Mouse (Mus musculus) urinary bladder, postnatal 36 days (tissue): ENCODE data around the gene Dhrs7.
"Not testable (repeated sequence)": the region's sequence is repeated elsewhere in the genome, so short reads cannot be mapped to it uniquely, and the experiment has no call there.

ENCODE experiments used
- DNase-seq, 2 experiments: peaks; one replicate each; pipeline ENCODE4 v3.0.0; 2022; ENCODE audit warnings: low spot score in 2 of 2, mixed read lengths in 1 of 2

The Dhrs7 gene

DNA sequence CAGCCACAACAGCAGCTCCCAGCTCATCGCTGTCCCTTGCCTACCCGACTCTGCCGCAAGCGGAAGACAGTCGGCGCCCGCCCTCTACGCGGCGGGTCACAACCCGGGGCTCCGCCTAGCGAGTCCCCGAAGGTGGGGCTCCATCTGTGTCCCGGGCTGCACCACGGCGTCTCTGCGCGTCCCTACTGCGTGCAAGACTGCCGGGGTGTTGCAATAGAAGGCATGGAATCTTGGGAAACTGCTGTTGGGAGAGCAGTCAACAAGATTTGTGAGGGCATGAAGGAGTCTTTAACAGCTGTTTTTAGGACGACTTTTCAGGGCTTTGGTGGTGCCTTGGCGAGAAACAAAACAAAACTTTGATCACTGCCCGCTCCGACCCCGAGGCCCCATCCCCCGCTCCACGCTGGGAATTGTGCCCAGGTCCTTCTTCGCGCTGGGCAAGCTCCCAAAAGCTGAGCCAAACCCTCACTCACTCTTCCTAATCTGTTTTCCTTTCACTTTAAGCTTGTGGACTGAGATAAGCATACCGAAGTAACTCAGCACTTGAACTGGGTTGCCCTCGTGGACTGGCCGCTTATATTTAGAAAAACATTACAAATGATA lies at the start of gene Dhrs7:
Dhrs7 (minus strand) TSS at position 175 of the 603 bp plus-strand sequence.
- peak; percentile 77 to 93 for DNase-seq

DNA sequence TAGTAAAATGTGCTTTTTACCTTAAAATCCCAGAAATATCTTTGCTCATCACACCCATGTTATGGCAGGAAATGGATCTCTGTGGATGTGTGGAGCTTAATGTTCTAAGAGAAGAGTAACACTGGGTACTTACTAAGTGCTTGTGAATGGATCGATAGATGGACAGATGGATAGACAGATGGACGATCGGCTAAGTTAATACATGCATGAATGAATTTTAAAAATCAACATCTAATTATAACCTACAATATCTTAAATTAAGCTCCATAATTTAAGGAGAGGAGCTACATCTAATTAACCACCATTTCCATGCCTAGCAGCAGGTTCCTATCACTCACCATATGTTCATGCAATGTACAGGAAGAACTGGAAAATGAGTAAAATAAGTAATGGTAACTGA lies 45.3 kb upstream of the Dhrs7 start:
- no peak for DNase-seq

DNA sequence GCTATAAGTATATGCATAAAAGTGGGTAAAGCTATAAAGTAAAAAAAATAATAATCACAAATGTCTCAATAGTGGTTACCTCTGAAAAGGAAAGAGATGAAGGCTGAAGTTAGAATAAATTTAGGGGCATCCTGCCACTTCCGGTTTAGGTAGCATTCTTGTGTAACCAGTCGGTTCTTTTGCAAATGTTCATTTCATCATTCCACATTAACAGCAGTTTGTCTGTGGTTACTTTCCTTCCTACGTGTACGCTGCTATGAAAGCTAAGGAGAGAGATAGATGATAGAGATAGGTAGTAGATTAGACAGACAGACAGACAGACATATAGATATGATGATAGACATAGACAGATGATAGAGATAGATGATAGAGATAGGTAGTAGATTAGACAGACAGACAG lies 39.4 kb upstream of the Dhrs7 start:
- DNase-seq: no peak

DNA sequence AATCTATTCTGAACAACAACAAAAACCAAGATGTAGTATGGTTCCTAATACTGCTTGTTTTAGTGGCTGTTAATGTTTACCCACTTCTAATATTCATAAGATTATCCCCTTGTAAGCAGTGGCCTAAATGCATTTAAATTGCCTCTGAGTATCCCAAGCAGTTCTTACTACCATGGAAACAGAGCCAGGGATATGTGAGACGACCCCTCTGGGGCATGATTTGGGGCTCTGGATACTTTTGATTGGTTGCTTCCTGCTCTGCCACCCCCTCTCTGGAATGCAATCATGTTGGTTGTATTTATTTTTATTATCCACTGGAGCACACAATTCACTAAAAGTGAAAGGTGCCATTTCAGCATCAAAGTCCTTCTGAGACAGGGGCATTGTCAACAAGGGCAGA lies 35.3 kb upstream of the Dhrs7 start:
- no peak for DNase-seq

DNA sequence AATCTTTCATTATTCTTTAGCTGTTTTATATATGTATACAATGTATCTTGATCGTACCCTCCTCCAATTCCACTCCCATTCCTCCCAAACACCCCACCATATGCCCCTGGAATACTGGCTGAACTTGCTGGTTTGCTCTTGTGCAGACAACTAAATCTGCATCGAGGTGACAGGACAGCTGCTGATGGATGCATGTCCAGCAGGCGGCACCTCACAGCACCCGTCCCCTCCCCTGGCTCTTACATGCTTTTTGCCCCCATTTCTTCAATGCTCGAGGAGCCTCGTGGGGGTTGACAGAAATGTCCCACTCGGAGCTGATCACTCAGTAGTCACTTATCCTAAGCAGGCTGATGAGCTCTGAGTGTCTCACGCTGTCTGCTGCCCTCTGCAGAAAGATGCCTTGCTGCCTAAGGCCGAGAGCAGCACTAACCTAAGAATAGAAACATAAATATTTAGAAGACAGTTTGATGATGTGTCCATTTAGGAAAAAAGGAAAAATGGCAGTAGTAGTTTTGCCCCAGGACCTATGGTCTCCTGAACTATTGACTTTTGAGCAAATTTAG lies 30.3 kb upstream of the Dhrs7 start:
- DNase-seq: peak in 1 of 2 experiments; percentile 4

DNA sequence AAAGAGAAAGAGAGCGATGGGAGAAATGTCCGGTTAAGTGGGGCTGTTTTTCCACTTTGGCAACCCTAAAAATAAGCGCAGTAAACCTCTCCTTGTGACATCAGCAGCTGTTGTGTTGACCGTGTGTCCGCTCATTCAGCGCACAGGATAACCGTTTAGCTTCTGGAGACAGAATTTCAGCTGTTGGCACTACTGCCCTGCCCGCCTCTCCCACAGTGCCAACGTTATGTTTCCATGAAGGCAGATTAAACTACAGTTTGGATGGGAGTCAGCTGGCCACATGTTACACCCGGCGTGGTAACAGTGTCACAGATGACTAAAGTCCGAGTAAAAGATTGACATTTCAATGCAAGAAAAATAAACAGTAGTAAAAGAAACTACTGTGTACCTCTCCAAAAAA lies 29.7 kb upstream of the Dhrs7 start:
- DNase-seq: peak in 1 of 2 experiments; percentile 9

DNA sequence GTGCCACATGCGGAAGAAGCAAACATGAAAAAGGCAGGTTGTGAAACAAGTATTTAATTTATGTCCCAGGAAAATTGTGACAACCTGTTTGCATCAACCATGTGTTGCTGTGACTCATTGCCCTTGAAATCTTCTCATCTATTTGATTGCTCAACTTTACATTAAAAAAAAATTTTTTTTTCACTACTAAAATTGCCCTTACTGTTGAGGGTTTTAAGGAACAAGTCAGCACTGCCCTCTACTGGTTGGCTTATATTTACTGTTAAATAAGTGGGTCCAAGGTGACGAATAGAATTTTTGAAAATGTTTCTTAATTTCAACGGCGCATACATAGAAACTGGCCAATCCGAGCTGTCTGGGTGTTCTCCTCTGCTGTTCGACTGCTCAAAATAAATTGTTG lies 29.2 kb upstream of the Dhrs7 start:
- DNase-seq: peak in 1 of 2 experiments; percentile 2

DNA sequence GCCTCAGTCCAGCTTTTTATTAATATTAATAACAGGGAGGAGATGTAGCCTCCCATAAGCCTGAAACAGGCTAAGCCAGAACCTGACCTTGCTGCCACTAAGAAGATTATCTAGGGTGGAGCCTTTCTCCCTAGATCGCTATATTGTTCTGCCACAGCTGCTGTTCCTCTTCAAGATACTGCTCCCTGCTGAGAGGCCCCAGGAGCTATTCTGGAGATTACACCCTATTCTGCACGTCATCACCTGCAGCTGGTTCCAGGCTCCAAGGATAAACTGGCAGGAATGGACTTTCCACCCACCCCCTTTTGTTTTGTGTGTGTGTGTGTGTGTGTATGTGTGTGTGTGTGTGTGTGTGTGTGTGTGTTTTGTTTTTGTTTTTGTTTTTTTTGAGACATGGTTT lies 23.6 kb upstream of the Dhrs7 start:
- not testable (repeated sequence) for DNase-seq

DNA sequence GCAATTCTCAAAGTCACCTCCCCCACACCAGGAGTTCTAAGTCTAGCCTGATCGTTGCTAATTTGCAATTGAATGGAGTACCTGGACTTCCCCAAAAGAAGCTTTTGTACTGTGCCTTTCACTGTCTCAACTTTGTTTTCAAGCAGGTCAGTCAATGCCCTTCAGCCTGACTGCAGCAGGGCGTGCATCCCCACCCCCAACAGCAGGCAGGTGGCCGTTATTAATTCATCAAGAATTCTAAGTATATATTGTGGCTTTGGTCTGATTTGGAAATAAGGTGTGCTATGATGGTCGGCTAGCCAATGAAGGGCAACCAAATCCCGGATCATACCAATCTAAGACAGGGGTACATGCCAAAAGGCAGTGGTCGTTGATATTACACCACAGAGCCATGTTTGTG lies 23.0 kb upstream of the Dhrs7 start:
- DNase-seq: not testable (repeated sequence)

DNA sequence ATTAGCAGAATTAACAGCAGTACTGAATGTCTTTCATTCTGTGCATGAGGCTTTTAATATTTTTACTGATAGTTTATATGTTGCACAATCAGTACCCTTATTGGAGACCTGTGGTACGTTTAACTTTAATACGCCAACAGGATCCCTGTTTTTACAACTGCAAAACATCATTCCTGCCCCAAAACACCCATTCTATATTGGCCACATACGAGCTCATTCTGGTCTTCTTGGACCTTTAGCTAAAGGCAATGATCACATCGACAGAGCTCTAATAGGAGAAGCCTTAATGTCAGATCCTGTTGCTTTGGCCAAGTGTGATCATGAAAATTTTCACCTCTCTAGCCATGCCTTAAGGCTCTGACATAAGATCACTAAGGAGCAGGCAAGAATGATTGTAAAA lies 21.9 kb upstream of the Dhrs7 start:
- DNase-seq: not testable (repeated sequence)

DNA sequence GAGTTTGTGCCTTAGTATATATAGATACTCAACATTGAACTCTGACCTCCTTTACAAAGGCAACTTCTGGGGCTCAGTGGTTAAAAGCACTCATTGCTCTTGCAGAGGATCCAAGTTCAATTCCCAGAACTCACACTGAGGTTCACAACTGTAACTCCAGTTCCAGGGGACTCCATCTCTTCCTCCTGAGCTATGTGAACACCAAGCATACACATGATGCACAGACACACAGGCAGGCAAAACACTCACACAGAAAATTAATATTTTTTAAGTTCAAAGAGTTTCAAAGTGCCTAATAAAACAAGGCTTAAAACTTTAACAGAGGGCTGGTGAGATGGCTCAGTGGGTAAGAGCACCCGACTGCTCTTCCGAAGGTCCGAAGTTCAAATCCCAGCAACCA lies 18.9 kb upstream of the Dhrs7 start:
- no peak for DNase-seq

DNA sequence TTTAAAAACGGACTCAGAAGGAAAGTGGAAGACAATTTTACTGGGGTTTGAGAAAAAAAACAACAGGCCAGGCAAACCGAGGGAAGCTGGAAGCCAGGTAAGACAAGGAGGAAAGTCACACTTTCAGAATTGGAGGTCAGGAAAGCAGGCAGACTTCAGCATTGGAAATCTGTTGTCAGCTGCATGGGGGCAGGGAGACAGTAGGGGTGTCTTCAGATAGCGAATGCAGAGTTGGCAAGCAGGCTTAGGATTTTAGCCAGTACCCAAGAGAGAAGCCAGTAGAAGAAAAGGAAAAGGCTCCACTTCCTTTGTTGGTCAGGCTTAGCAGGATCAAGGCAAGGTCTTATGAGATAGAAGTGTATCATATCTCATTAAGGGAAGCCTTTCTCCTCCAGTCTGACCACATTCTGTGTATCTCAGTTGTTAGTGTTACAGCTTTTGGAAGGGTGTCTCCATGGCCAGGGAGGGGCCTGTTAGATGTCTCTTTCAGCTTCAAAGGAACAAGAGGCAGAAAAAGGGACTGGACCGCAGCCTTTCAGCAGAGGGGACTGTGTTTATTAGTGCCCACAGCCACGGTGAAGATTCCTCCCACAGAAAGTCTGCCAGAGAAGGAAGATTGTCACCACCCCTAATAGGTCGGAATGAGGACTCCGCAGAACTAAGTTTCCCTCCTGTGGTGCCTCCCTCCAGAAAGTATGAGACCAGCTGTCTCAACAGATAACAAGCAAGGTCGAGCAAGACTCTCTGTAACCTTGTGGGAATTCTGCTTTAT lies 18.0 kb upstream of the Dhrs7 start:
- no peak for DNase-seq

DNA sequence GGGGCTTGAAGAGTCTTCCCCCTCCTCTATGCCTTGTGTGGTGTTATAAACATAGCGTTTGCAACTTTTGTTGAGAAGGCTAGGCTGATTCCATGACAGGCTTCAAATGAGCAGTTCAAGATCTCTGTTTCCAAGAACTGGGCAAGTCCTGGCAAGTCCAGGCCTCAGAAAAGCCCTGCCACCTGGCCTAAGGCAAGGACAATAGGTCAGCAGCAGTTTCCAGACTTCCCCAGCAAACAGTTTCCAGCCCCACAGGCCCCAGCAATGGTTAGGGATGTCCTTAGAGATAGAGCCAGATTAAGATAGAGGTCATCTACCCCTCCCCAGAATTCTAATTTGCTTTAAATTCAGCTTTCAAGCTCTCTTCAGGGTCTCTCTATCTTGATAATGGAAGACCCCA lies 17.2 kb upstream of the Dhrs7 start:
- DNase-seq: no peak

DNA sequence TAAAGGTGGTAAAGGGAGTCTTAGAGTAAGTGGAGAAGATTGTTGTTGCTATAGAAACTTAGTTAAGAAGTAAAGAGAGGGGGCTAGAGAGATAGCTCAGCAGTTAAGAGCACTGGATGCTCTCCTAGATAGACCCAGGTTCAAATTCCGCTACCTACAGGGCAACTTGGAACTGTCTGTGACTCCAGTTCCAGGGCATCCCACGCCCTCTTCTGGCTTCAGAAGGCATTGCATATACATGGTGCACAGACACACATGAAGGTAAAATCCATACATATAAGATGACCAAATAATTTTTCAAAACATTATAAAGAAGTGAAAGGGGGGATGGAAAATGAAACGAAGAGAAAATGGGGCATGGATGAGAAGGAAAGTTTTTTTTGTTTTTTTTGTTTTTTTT lies 14.9 kb upstream of the Dhrs7 start:
- DNase-seq: no peak

DNA sequence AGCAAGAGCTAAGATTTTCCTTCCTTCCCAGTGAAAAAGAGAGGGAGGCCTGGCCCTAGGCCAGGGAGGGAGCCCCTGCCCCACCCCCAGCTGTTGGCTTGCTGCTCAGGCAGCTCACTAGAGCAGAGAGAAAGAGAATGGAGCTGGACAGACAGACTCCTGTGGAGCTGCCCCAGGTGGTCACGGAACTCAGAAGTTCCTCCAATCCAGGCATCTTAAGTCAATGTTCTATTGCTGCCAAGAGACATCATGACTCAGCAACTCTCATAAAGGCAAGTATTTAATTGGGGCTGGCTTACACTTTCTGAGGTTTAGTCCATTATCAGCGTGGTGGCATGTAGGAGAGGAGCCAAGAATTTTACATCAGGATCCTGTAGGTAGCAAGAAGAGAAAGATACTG lies 10.1 kb upstream of the Dhrs7 start:
- DNase-seq: no peak

DNA sequence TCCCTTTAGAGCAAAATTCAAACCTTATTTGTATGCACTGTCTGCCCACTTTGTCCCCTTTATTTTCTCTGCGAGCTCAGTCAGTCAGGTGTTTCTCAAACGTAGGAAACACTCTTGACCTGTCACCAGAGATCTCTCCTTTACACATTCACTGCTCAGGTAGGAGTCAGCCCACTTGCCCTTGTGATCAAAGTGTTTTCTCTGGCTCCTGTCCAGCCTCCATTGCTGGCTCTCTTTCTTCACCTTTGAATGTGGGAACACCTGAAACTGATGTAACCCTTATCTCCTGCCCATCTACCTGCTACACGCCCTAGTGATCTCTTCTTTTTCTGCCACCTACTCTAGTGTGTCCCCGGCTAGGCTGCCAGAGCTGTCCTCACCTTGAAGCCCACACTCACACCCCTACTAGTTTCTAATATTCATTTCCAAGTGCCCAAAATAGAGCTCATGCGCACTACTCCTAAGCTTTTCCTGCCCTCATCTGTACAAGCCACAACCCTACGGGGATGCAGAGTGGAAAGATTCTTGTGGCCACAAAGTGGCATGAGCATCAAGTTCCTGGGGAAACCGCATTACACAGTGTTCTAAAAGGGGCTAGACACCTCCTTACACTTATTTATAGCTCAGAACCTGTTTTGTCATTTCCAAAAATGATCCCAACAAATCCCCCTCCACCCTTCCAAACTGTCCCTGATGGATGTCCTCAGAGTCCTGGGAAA lies 9.5 kb upstream of the Dhrs7 start:
- no peak for DNase-seq

DNA sequence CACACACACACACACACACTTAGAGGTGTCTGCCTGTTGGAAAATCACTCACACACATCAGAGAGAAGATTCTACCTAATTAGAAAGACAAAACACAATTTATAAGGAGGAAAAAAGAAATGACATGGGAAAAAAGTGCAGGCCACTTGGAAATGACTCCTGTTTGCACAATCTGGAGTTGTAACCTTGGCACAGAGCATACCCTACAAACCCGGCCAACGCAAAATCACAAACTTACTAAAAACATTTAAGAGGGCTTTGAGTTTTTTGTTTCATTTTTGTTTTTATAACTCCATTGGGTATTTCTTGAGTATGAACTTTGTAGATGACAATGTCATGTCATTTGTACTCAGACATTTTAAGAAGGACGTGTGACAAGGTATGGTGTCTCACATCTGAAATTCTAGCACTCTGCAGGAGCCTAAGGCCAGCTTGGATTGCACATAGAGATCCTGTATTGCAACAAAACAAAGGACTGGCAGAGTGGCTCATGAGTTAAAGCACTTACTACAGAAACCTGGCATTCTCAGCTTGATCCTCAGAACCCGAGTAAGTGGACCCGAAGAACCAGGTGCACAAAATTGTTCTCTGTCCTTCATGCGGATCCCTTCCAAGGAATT lies 6.9 kb upstream of the Dhrs7 start:
- DNase-seq: no peak

DNA sequence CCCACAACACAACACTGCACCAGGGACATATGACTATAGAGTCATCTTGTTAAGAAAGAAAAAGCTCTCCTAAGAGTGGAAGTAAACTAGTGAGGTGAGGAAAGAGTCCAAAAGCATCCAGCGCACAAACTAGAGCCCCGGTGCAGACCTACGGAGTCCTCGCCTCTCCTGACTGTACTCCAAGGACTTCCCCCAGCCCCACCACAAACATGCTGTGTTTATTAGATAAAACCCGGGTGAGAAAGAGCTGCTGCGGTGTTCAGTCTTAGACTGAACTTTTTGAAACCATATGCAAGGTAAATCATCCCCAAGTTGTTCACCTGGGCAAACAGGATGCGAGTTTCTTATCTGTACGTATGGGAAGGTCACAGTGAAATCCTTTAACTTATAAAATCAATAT lies 6.2 kb upstream of the Dhrs7 start:
- no peak for DNase-seq

DNA sequence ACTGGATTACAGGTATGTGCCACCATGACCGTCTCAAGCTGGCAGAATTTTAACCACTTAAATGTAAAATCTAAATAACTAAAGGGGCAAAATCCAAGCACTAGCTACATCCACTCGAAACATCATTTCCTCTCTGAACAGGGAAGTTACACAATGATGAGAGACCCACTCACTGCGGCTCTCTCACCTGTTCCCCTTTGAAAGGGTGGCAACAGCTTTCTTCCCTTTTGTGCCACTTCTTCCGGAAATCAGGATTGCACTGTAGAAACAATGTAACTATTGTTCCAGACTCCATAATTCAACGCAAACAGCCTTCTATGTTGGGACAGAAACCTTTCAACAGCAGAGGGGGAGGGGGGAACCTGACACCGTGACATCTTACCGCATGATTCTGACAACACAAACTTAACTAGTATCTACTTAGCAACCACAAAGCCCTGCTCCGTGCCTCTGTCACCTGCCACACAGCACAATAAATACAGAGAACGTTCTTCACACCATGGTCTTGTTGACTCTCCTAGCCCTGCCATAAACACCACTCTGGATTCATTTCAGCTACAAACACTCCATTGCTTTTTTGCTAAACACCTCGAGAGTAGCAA lies 3.3 kb upstream of the Dhrs7 start:
- no peak for DNase-seq

DNA sequence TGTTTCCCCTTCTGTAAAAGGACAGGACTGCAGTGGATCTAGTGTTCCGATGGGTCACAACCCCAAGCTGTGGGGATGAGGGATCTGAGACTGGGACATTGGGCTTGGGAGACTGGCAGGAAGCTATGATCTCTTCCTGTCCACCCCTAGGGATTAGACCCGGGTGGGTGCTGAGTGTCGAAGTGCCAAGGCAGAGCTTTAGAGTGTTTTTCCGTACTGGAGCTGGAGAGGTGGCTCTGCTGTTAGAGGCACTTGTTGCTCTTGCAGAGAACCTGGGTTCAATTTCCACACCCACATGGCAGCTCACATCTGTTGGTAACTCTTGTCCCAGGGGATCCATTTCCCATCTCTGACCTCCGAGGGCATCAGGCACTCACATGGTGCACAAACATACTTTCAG lies 1.3 kb upstream of the Dhrs7 start:
- no peak for DNase-seq

DNA sequence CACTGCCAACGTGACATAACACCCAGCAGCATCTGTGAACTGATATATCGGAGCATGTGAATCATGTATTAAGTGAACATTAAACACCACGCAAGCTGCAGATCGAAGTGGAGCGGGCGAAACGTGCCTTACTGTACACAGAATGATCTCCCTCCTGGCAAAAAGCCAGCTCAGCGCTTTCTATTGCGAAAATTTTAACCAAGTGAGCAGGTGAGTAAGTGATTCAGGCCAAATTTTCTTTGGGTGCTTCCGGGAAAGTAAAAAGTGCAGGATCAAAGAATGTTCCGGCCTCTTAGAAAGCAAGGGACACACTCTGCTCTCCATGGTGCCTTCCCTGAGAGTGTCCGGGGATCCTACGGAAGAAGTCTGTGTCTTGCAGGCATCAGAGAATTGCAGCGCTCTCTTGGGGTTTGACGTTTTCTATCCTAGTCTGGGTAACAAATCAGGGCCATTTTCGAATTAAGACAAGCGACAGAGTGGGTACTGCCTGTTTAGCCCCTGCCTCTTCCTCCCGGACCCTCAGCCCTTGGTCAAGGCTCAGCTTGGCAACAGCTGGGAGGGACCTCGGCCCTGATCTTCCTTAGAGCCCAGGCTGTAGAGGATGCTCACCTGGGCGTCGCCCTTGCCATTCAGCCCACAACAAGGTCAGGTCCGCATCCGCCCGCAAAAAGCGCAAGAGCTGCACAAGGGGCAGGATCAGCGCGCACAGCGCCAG lies 532 bp downstream of the Dhrs7 start:
- peak; percentile 37 to 67 for DNase-seq
